Mouse (Mus musculus): ENCODE measurements around the gene Dusp10. TPM values are rescaled to one million over a fixed set of nuclear protein-coding genes. Genes with fewer than 3 reads are reported as not detected.

Gene Dusp10
- total RNA-seq, 2 experiments from 2014 or later, result 4.3 to 7.5 TPM

DNA sequence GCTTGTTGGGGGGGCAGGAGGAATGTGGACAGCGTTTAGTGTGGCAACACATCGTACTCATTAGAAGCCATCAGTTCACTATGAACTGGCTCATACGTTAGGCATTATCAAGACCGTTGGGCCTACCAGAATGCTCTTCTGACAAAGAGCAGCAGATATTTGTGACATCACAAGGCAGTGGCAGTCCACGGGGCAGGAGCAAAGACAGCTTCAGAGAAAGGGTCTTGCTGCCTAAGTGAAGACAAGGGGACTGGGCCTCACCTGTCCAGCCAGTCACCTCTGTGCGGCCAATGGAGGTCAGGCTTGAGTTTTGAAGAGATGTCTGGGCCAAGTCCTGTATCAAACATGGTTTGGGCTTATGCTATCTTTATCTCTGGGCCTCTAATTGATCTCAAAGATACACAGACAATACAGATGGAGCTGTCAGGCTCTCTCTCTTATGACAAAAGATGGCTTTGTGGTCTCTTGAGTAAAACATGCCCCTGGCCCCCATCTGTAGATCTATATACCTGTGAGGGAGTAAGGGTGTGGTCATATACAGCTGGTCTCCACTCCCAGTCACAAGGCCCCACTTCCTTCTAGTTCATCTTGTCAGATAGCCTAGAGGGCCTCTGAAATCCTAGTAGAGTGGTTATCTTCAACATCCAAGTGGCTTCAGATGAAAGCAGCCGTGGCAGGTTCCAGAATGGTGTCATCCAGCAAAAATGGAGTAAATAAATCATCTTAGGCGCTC, 17.1 kb downstream of the Dusp10 start:
- no peak for ATAC-seq (ENCODE audit: poor library complexity, severe bottlenecking)

GRCm38 (mm10) chr1:184032682-184033389, 19.7 kb downstream of the Dusp10 start:
- ATAC-seq (ENCODE audit: poor library complexity, severe bottlenecking), result no peak

DNA sequence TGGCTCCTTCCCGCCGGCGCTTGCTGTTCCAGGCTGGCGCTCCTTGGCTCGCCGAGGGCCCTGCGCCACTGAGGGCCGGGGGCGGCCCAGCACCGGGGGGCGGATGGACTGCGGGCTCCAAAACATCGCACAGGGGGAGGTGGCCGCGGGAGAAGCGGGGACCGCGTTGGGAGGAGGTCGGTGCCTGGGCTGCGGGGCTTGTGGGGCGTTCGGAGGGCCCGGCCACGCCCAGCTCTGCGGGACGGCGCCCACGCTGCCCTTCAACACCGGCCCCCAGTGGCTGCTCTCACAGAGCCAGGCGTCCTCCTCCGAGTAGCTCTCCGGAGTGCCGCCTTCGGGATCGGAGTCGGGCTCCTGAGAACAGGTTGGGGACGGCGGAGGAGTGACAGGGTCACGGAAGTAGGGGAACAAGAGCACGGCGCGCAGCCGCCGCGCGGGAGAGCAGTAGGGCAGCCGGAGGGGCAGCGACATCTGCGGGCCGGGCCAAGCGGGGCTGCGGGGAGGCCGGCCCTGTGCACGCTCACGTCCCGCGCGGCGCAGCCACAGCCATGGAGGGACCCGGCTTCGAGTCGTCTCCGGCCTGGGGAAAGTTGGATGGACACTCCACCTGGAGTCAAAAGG, 20.4 kb downstream of the Dusp10 start:
- peak; percentile 51 for ATAC-seq (ENCODE audit: poor library complexity, severe bottlenecking)

GRCm38 (mm10) chr1:184034011-184034557, 21.0 kb downstream of the Dusp10 start, which contains the start of gene 1700056E22Rik:
Gene 1700056E22Rik (minus strand): TSS chr1:184034301.
- ATAC-seq (ENCODE audit: poor library complexity, severe bottlenecking), result peak; percentile 83

DNA sequence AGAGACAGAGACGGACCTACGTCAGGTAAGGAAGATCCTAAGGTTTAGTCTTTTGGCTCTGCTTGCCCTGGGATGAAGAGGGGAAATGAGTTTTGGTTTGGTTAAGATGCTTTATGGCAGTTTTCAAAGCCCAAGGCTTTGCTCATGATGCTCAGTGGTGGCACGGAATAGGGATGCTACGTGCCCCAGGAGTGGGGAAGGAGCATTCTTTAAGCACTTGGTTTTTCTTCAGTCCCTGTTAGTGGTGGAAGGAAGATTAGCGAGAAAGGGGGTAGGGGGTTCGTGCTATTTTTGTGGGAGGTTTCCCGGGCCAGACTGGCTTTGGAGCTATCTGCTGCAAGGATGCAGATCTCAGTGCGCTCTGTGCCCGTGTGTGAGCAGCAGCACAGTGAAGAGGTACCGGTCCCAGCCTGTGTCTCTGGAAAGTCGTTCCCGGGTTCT, 21.7 kb downstream of the Dusp10 start:
- ATAC-seq (ENCODE audit: poor library complexity, severe bottlenecking), result no peak

- ATAC-seq (ENCODE audit: poor library complexity, severe bottlenecking), result no peak
These were observed 22.3 kb downstream of the Dusp10 start for GRCm38 (mm10) chr1:184035346-184035903.

- ATAC-seq (ENCODE audit: poor library complexity, severe bottlenecking), result no peak
These were observed 24.7 kb downstream of the Dusp10 start for GRCm38 (mm10) chr1:184037802-184038201.

DNA sequence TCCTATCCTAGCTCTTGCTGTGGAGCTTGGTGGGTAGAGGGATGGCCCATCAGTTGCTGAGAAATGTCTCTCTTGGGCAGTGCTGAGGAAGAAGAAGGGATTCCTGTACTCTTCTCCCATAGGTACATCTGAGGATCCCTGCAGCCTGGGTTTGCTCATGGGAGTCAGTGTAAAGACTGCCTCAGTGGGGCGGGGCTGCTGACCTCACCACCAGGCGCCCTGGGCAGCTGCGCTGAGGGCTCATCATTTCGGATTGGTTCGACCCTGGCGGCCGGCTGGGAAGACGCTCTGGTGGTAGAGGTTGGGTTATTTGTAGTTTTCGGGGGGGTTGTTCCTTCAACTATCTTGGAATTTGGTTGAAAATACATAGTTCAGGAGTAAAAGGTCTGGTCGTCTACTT, 26.2 kb downstream of the Dusp10 start:
- no peak for ATAC-seq (ENCODE audit: poor library complexity, severe bottlenecking)

GRCm38 (mm10) chr1:184040181-184040580, 27.1 kb downstream of the Dusp10 start:
- no peak for ATAC-seq (ENCODE audit: poor library complexity, severe bottlenecking)

GRCm38 (mm10) chr1:184040906-184041305, 27.8 kb downstream of the Dusp10 start:
- ATAC-seq (ENCODE audit: poor library complexity, severe bottlenecking), result no peak

DNA sequence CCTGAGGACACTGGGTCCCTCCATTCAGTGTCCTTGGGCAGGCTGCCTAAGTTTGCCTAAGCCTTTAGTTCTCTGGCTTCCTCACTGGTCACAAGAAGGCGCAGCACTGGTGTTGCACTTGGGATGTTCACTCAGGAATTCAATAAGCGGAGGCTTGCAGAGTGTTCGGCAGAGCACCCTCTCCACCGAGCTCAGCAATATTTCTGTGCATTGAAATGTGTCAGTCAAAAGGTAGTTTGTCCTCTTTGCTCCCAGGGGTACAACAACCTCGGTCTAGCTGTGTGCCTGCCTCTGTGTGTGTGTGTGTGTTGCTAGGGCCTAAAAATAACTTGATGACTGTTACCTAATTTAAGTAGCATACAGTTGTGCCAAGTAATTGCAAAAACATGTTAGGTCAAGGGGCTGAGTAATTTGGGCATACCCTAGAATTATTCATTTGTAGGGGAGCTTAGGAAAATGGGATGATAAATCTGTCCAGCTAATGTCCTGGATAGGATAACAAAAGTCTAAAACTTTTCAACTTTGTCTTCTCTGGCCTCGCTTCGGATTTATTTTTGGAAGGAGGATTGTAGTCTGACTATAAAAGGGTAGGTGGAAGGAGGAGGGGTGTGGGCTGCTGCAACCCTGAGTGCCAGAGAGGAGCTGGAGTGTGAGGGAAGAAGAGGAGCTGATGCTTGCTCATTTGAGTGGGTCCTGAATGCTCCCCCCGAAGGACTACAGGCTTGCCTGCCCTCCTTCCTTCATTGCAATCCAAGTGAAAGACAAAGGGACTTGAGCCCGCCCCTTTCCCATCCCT, 28.9 kb downstream of the Dusp10 start:
- ATAC-seq (ENCODE audit: poor library complexity, severe bottlenecking), result no peak

- no peak for ATAC-seq (ENCODE audit: poor library complexity, severe bottlenecking)
These were observed 29.6 kb downstream of the Dusp10 start for GRCm38 (mm10) chr1:184042745-184043144.

GRCm38 (mm10) chr1:184043391-184043790, 30.3 kb downstream of the Dusp10 start:
- ATAC-seq (ENCODE audit: poor library complexity, severe bottlenecking), result no peak

DNA sequence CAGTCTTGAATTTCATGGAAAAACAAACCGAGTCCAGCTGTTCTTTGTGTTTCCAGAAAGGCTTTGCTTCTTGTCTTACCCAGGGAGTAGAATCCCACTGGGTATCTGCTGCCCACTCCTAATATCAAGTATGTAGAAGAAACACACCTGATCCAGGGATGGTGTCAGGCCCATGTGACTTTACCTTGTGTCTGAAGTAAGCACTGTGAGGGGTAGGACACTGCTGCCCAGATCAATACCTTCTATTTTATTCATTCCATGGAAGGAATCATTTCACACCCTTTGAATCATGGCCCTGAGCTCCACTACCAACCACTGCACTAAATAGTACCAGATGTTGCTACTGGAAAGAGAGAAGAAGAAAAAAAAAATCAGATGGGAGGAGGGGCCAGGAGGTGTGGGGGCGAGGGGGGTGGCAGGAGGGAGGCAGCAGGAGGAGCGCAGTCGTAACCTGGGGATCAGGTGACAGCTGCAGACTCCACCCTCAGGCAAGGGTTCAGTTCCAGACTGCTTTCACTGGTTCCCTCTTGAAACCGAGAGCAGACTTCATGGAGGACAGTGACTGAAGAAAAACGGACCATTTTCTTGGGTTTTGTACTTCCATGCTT, 33.1 kb downstream of the Dusp10 start:
- peak; percentile 38 for ATAC-seq (ENCODE audit: poor library complexity, severe bottlenecking)

DNA sequence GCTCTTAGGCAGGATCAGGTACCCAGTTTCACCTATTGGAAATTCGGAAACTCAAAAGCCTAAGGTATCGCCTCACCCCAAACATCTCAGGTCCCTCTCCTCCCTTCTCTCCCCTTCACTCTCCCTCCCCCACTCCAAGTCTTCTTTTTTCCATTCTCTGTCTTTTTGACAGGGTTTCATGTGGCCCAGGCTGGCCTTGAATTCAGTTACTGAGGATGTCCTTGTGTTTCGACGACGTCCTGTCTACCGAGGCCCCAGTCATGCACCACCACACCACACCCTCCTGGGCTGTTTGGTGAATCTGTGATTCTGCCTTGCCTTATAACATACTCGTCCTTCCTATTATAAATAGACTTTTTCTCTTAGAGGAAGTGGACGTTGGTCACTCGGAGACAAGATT, 34.7 kb downstream of the Dusp10 start:
- no peak for ATAC-seq (ENCODE audit: poor library complexity, severe bottlenecking)

- ATAC-seq (ENCODE audit: poor library complexity, severe bottlenecking), result peak; percentile 81
These were observed 35.7 kb downstream of the Dusp10 start for GRCm38 (mm10) chr1:184048675-184049418.

GRCm38 (mm10) chr1:184051286-184051685, 38.2 kb downstream of the Dusp10 start:
- ATAC-seq (ENCODE audit: poor library complexity, severe bottlenecking), result no peak

DNA sequence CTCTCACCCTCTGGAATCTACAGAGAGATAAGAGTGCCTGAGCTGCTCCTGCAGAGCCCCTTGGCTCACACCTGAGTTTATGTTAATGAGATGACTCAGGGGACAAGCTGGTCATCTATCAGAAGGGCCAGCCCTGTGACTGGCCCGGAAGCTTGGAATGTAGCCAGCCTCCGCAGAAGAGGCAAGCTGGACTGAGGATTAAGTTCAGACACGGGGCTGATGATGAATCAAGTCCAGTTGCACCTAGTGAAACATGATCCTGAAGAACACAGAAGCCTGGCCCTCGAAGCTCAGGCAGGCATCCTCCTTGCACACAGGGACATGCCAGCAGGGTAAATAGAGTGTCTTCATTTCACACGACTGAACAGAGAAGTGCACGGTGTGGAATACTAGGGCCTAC, 38.7 kb downstream of the Dusp10 start:
- no peak for ATAC-seq (ENCODE audit: poor library complexity, severe bottlenecking)

- ATAC-seq (ENCODE audit: poor library complexity, severe bottlenecking), result no peak
These were observed 39.2 kb downstream of the Dusp10 start for GRCm38 (mm10) chr1:184052331-184052730.
